Mouse (Mus musculus): Measurements from ENCODE around the gene Ranbp2. TPM values are rescaled to one million over a fixed set of nuclear protein-coding genes. Genes with fewer than 3 reads are reported as not detected.
A peak's percentile ranks its signal among the peaks of the same experiment; 100 is the strongest.

Ranbp2 gene
- total RNA-seq (2021): 10 to 100 TPM; 45.3 to 45.6 TPM
- long read RNA-seq, experiment 1, full-length matches to known transcripts: 1 of 6 reads
- long read RNA-seq, experiment 1, partial matches to known transcripts: 5 of 6 reads
- long read RNA-seq, experiment 1, other reads (novel, unspliced or antisense): 0 of 6 reads
- long read RNA-seq, experiment 2, partial matches to known transcripts: 3 of 4 reads
- long read RNA-seq, experiment 2, other reads (novel, unspliced or antisense): 1 of 4 reads

DNA sequence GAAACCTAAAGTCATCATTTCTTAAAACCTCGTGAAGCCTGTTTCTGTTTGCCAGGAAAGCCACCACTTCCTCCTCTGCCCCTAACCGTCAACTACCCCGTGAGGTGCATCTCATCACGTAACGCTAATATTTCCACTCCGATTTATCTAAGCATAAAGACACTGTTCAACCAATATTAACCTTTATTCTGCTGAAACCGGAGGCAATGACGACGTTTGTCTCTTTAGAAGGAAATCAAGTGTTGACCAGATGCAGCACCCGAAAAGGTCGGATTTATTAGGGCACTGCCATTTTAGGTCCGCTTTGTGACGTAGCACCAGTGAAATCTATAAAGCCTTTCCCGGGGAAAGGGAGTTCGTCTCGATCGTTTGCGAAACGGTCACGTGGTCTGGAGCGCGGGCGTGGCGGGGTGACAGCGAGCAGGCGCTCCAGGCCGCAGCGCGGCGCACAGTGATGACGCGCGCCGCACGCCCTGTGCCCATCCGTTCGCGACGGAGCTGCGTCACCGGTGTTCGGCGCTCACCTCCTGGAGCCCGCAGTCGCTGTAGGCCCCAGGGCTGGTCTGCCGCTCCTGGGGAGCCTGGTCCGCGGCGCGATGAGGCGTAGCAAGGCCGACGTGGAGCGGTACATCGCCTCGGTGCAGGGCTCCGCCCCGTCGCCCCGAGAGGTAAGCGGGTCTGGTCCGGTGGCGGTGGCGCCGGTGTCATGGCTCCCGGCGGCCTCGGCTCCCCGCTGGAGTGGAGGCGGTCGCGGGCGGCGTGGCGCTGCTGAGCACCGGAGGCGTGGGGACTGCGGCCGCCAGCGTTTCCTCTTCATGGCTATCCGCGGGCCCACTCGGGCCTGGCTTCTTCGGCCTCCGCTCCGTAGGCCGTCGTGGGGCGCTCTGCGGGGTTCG, at the start of gene Ranbp2:
Ranbp2 (plus strand) TSS at position 537 of the 896 bp plus-strand sequence.
- intact Hi-C loops (cut with DNase I; ENCODE audit: low total_unique reads): no loop called here
- DNase-seq: peak; percentile 98

DNA sequence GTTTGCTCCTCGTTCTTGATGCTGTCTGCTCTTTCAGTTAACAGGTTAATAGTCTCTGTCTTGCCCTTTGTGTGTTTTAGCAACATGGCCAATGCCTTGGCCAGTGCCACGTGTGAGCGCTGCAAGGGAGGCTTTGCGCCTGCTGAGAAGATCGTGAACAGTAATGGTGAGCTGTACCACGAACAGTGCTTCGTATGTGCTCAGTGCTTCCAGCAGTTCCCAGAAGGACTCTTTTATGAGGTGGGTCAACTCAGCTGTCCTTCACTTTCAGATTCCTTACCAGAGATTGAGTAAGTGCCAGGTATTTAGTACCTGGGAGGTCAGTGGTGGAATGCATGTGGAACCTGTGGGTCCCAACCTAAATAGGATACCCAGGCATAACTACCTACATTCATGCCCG, 47.8 kb upstream of the Ranbp2 start:
- no peak for DNase-seq
- intact Hi-C loops (cut with DNase I; ENCODE audit: low total_unique reads): no loop called here

GRCm38 (mm10) chr10:58401838-58402237, 44.9 kb upstream of the Ranbp2 start:
- no peak for DNase-seq
- intact Hi-C loops (cut with DNase I; ENCODE audit: low total_unique reads): no loop called here

GRCm38 (mm10) chr10:58404639-58405038, 42.1 kb upstream of the Ranbp2 start:
- intact Hi-C loops (cut with DNase I; ENCODE audit: low total_unique reads): no loop called here
- no peak for DNase-seq

- DNase-seq: no peak
- intact Hi-C loops (cut with DNase I; ENCODE audit: low total_unique reads): no loop called here
Measured at GRCm38 (mm10) chr10:58405285-58405948, 41.3 kb upstream of the Ranbp2 start.

DNA sequence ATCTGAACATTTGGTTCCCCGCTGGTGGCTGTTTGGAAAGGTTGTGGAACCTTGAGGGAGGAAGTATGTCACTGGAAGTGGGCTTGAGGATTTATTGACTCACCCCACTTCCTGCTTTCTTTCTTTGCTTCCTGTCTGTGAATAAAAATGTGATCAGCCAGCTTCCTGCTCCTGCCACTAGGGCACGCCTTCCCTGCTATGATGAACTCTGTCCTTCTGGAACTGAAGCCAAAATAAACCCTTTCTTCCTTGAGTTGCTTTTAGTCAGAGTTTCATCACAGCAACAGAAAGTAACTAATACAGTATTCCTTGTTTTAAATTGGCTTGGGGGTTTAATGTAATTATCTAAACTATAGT, 40.8 kb upstream of the Ranbp2 start:
- intact Hi-C loops (cut with DNase I; ENCODE audit: low total_unique reads): no loop called here
- DNase-seq: no peak

DNA sequence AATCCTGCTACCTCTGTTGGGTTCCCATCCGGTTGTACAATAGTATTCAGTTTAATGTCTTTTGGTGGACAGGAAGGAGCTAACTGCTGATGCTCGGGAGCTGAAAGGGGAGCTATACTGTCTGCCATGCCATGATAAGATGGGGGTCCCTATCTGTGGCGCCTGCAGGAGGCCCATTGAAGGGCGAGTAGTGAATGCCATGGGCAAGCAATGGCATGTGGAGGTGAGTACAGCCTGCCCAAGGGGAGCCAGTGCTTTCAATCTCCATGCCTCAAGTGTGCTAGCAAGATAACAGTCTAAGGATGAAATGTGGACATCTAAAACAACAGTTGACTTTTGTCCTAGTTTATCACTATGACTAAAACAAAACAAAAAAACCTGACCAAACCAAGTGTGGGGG, 34.4 kb upstream of the Ranbp2 start:
- DNase-seq: no peak
- intact Hi-C loops (cut with DNase I; ENCODE audit: low total_unique reads): no loop called here

- no peak for DNase-seq
- intact Hi-C loops (cut with DNase I; ENCODE audit: low total_unique reads): no loop called here
Measured at GRCm38 (mm10) chr10:58412852-58413251, 33.9 kb upstream of the Ranbp2 start.

DNA sequence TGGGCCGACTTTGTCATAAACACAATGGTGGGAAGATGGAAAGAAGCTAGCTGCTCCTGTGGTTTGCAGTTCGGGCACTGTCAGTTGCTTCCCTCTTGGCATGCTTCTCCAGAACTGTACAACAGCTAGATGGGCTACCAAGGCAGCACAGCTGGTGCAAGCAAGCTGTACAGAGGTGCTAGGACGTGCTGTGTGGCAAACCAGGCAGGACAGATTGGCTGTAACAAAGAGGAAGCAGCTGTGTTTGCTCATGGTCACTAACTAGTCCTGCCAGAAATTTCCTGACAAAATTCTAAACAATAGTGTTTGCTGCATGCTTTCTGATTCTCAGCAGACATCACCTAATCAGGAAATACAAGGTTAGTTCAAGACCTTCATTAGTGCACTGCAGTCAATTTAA, 30.0 kb upstream of the Ranbp2 start:
- intact Hi-C loops (cut with DNase I; ENCODE audit: low total_unique reads): no loop called here
- no peak for DNase-seq

DNA sequence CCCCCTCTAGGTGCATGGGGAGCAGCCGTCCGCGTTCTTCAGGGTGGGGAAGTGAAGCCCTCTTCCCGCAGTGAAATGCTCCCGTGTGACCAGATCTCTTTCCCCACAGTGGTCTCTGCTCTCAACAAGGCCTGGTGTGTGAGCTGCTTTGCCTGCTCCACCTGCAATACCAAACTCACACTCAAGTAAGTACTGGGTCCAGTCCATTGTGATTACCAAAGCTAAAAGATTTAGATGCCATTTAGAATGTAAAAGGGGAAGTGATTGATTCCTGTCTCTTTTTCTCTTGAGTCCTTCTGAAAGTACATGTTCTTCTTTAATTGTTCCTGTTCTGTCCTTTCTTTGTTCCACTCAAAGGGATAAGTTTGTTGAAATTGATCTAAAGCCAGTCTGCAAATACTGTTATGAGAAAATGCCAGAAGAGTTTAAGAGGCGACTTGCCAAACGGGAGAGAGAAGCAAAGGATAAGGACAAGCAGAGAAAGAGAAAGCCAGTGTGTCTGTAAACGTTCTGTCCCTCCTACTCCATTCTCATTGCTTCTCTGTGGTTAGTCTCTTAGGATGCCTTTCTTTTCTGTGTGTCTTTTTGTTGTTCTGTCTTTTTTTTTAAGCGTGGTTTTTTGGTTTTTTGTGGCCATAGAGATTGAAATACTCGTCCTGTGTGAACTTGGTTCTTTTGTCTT, 28.3 kb upstream of the Ranbp2 start:
- intact Hi-C loops (cut with DNase I; ENCODE audit: low total_unique reads): no loop called here

GRCm38 (mm10) chr10:58427930-58428329, 18.8 kb upstream of the Ranbp2 start:
- intact Hi-C loops (cut with DNase I; ENCODE audit: low total_unique reads): no loop called here
- DNase-seq: no peak

More for the DNA sequence above, 28.3 kb upstream of the Ranbp2 start:
- DNase-seq: no peak

GRCm38 (mm10) chr10:58445850-58446249, 870 bp upstream of the Ranbp2 start:
- intact Hi-C loops (cut with DNase I; ENCODE audit: low total_unique reads): no loop called here
- no peak for DNase-seq

DNA sequence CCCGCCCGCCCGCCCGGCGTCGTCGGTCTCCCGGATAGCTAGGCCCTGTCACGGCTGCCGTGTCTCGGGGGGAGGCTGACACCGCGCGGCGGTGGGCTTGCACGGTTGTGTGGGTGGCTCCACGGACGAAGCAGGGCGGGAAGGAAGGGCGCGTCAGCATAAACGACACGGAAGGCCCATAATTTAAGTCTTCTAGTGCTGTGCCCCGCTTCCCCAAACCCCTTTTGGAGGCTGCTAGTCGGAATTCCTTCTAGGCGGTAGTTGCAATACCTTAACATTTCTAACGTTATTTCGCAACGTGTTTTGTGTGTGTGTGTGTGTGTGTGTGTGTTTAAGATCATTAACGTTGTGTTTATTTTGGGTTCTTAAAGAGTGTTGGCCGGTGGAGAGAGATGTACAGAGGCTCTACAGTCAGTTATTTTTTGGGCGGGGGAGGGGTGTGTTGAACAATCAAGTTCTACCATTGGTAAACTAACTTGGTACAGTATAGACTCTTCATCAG, 611 bp downstream of the Ranbp2 start:
- DNase-seq: no peak
- intact Hi-C loops (cut with DNase I; ENCODE audit: low total_unique reads): no loop called here

- intact Hi-C loops (cut with DNase I; ENCODE audit: low total_unique reads): no loop called here
Measured at GRCm38 (mm10) chr10:58451575-58451974, 4.9 kb downstream of the Ranbp2 start.

GRCm38 (mm10) chr10:58452185-58452584, 5.5 kb downstream of the Ranbp2 start:
- intact Hi-C loops (cut with DNase I; ENCODE audit: low total_unique reads): no loop called here
- DNase-seq: no peak

More at GRCm38 (mm10) chr10:58451575-58451974, 4.9 kb downstream of the Ranbp2 start:
- no peak for DNase-seq

- DNase-seq: no peak
- intact Hi-C loops (cut with DNase I; ENCODE audit: low total_unique reads): no loop called here
Measured at GRCm38 (mm10) chr10:58459896-58460295, 13.2 kb downstream of the Ranbp2 start.

DNA sequence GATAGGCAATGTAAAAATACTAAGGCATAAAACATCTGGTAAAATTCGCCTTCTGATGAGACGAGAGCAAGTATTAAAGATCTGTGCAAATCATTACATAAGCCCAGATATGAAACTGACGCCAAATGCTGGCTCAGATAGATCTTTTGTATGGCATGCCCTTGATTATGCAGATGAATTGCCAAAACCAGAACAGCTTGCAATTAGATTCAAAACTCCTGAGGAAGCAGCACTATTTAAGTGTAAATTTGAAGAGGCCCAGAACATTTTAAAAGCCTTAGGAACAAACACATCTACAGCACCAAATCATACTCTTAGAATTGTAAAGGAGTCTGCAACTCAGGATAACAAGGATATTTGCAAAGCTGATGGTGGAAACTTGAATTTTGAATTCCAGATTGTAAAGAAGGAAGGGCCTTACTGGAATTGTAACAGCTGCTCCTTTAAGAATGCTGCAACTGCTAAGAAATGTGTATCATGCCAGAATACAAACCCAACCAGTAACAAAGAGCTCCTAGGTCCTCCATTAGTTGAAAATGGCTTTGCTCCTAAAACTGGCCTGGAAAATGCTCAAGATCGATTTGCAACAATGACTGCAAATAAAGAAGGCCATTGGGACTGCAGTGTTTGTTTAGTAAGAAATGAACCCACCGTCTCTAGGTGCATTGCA, 30.5 kb downstream of the Ranbp2 start:
- no peak for DNase-seq
- intact Hi-C loops (cut with DNase I; ENCODE audit: low total_unique reads): no loop called here

GRCm38 (mm10) chr10:58478071-58478578, 31.4 kb downstream of the Ranbp2 start:
- intact Hi-C loops (cut with DNase I; ENCODE audit: low total_unique reads): no loop called here

GRCm38 (mm10) chr10:58479954-58480490, 33.3 kb downstream of the Ranbp2 start:
- intact Hi-C loops (cut with DNase I; ENCODE audit: low total_unique reads): no loop called here
- no peak for DNase-seq

More at GRCm38 (mm10) chr10:58478071-58478578, 31.4 kb downstream of the Ranbp2 start:
- DNase-seq: no peak
